Mouse (Mus musculus) urinary bladder, postnatal 14 days (tissue): ENCODE measurements around the gene Gm10112.

Experiments used
- DNase-seq: peaks from one replicate; pipeline ENCODE4 v3.0.0; 2021; ENCODE audit warnings: low spot score

The Gm10112 gene

DNA sequence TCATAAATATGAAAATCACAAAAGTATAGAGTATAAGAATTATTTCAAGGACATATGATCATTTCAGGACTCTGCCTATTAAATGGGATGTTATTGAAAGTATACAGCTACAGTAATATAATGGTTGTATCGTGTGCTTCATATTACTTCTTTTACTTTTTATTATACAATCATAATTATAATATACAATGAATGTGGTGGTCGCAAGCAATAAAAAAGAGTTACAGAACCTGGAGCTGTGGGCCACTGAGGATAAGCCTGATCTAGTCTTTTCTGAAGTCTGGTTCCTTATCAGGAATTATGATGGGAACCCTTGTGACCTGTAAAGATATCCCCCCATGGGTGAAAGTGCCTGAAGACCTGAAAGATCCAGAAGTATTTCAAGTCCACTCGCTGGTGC is at the start of gene Gm10112:
Gene Gm10112 (plus strand): TSS at position 301 of the 400 bp plus-strand sequence.
- no peak for DNase-seq

DNA sequence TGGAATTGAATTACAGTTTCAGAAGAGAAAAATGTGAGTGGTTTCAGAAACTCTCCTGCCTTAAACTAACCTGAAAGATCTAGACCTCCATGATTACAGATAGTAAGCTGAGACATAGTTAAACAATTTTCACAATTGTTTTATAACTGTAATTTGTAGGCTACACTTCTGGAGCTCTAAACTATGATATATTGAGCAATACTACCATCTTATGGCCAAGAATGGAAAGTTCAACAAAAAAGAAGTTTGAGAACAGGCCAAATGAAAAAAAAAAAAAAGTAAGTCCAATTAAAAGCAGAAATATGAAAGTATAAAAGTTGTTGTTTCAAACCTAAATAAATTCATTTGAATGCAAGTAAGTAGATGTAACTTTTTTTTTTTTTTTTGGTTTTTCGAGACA is 21.4 kb downstream of the Gm10112 start:
- no peak for DNase-seq

DNA sequence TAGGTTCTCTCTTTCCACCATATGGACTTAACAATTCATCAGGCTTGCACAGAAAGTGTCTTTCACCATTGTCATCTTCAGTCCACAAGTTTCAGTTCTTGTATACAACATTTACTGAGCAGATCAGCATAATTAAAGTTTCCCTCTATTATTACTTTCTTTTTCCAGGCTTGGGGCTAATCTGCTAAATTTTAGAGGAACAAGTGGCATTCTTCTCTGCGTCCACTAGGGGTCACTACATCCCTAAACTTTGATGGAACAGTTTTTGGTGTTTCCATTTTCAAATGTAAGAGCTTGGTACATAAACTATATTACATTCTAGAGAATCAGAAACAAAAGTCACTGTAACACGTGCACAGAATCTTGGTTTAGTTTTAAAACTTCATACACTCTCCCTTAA is 28.2 kb downstream of the Gm10112 start:
- DNase-seq = no peak

DNA sequence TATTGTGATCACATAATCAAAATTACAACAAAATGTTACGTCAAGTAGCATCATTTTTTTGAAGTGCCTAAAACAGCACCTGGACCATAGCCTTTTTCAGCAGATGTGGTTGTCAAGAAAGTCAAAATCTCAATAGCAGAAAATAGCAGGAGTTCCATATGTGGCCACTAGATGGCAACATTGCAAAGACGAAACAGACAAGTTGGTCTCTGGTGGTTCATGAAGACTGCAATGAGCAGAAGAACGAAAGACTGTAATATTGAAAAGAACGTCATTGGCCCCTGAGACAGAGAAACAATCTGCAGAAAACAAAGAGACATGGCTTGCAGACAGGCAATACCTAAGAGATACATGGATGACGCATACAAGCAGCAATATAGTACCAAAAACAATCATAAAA is 42.1 kb downstream of the Gm10112 start:
- DNase-seq = peak; percentile 5
